Mouse (Mus musculus) kidney, postnatal 0 days (tissue): ENCODE measurements around the gene Olfr457. TPM values are rescaled to one million over a fixed set of nuclear protein-coding genes. Genes with fewer than 3 reads are reported as not detected.
A peak's percentile ranks its signal among the peaks of the same experiment; 100 is the strongest.

Source experiments
- ATAC-seq: fragments of 200-750 bp; cut with Nextera tagmentation; replicated peaks from 2 replicates; pipeline ENCODE4 v1.8.0; 2017; ENCODE audit warnings: low read depth, moderate number of reproducible peaks, moderate TSS enrichment, moderate library complexity; ENCODE audit not compliant: low FRiP score
- DNase-seq: peaks from one replicate; pipeline ENCODE4 v3.0.0-alpha.2; 2016; ENCODE audit warnings: low spot score
- H3K27ac ChIP-seq: fragments of 300-500 bp; sonication (generic); 2 replicates; pipeline ENCODE4 v1.5.1; 2014; ENCODE audit warnings: mild to moderate bottlenecking
- H3K27me3 ChIP-seq: fragments of 300-500 bp; sonication (generic); 2 replicates; pipeline ENCODE4 v1.6.1; 2014; ENCODE audit warnings: low read length, mixed read lengths; ENCODE audit not compliant: insufficient read depth
- H3K36me3 ChIP-seq: fragments of 300-500 bp; sonication (generic); 2 replicates; pipeline ENCODE4 v1.6.1; 2014; ENCODE audit warnings: low read length, mixed read lengths; ENCODE audit not compliant: insufficient read depth
- H3K4me1 ChIP-seq: fragments of 300-500 bp; sonication (generic); replicated peaks from 2 replicates; pipeline ENCODE4 v1.6.1; 2014; ENCODE audit warnings: antibody characterized with exemption, low read length, mixed read lengths; ENCODE audit not compliant: insufficient read depth
- H3K4me2 ChIP-seq: fragments of 300-500 bp; sonication (generic); 2 replicates; pipeline ENCODE4 v1.6.1; 2014; ENCODE audit warnings: mild to moderate bottlenecking, low read length, moderate library complexity, mixed read lengths
- H3K4me3 ChIP-seq: fragments of 300-500 bp; sonication (generic); replicated peaks from 2 replicates; pipeline ENCODE4 v1.5.1; 2014; ENCODE audit warnings: low read depth, low read length
- H3K9ac ChIP-seq: fragments of 300-500 bp; sonication (generic); 2 replicates; pipeline ENCODE4 v1.6.1; 2014; ENCODE audit warnings: low read depth, low read length
- H3K9me3 ChIP-seq: fragments of 300-500 bp; sonication (generic); replicated peaks from 2 replicates; pipeline ENCODE4 v1.6.1; 2016; ENCODE audit warnings: low read length, inconsistent platforms, mixed read lengths
- CTCF ChIP-seq: IDR thresholded peaks from 2 replicates; pipeline ENCODE4 v1.5.1; 2016; ENCODE audit warnings: antibody characterized with exemption, low read depth, mild to moderate bottlenecking, moderate library complexity
- WGBS: fragments of 180-500 bp; shearing (Covaris S2); extraction: QIAGEN DNeasy Blood & Tissue Kit; methylation state at CpG from one replicate; pipeline ENCODE4 v1.1.7; 2014; 5-methylcytosine and 5-hydroxymethylcytosine counted together
- polyA plus RNA-seq: library from polyadenylated mRNA; unstranded; fragments of >200 nt; fragmentation: Nextera tagmentation; extraction: Ambion mirVana; gene quantifications from 2 replicates; pipeline ENCODE4 v1.2.1, GENCODE M21; 2015

Olfr457 gene
- polyA plus RNA-seq, 1 experiment from 2014 or later = not detected

GRCm38 (mm10) chr6:42433554-42433953 is 42.6 kb downstream of the Olfr457 start:
- WGBS = 58% methylated on average over 2 of the region's 2 CpGs
- H3K9me3 ChIP-seq = no peaks in the 10 kb centered on the region
- DNase-seq = peak; percentile 36

GRCm38 (mm10) chr6:42426337-42426736 is 49.8 kb downstream of the Olfr457 start:
- no peak for ATAC-seq
- no peaks in the 10 kb centered on the region for H3K9me3 ChIP-seq
- H3K4me2 ChIP-seq = no peak overlapping the region
- H3K9ac ChIP-seq = no peak overlapping the region
- TF ChIP-seq CTCF = no peak
- no peak for DNase-seq
- H3K27ac ChIP-seq = no peak overlapping the region
- no peaks in the 10 kb centered on the region for H3K36me3 ChIP-seq
- WGBS = 91% methylated on average over 4 of the region's 4 CpGs
- no peak overlapping the region for H3K4me3 ChIP-seq
- no peaks in the 10 kb centered on the region for H3K4me1 ChIP-seq
- H3K27me3 ChIP-seq = no peaks in the 10 kb centered on the region

More at GRCm38 (mm10) chr6:42433554-42433953, 42.6 kb downstream of the Olfr457 start:
- Histone ChIP-seq H3K4me1 (no peaks in the 10 kb centered on the region), H3K9ac (no peak overlapping the region), H3K27ac (no peak overlapping the region), H3K4me2 (no peak overlapping the region), H3K4me3 (no peak overlapping the region), H3K27me3 (no peaks in the 10 kb centered on the region), H3K36me3 (no peaks in the 10 kb centered on the region)
- ATAC-seq = no peak
- peak; percentile 57 for TF ChIP-seq CTCF

- H3K36me3 ChIP-seq = no peaks in the 10 kb centered on the region
- no peak overlapping the region for H3K4me2 ChIP-seq
- TF ChIP-seq CTCF = no peak
- no peaks in the 10 kb centered on the region for H3K27me3 ChIP-seq
- no peak overlapping the region for H3K27ac ChIP-seq
- DNase-seq (no peak), ATAC-seq (no peak)
- H3K9me3 ChIP-seq = no peaks in the 10 kb centered on the region
- H3K9ac ChIP-seq = no peak overlapping the region
- no peaks in the 10 kb centered on the region for H3K4me1 ChIP-seq
- no peak overlapping the region for H3K4me3 ChIP-seq
- WGBS = 90% methylated on average over 3 of the region's 3 CpGs
Observed at GRCm38 (mm10) chr6:42424472-42424871, 51.7 kb downstream of the Olfr457 start.

GRCm38 (mm10) chr6:42421439-42421838 is 54.7 kb downstream of the Olfr457 start:
- no peak for TF ChIP-seq CTCF
- H3K9me3 ChIP-seq = no peaks in the 10 kb centered on the region
- H3K36me3 ChIP-seq = no peaks in the 10 kb centered on the region
- no peaks in the 10 kb centered on the region for H3K27me3 ChIP-seq
- no peaks in the 10 kb centered on the region for H3K4me1 ChIP-seq
- H3K9ac ChIP-seq = no peak overlapping the region
- no peak for DNase-seq
- WGBS = 76% methylated on average over 2 of the region's 2 CpGs
- H3K4me2 ChIP-seq = no peak overlapping the region
- no peak for ATAC-seq
- no peak overlapping the region for H3K27ac ChIP-seq
- no peak overlapping the region for H3K4me3 ChIP-seq

- WGBS = 92% methylated on average over 2 of the region's 2 CpGs
- no peak overlapping the region for H3K4me3 ChIP-seq
- no peak overlapping the region for H3K27ac ChIP-seq
- H3K9ac ChIP-seq = no peak overlapping the region
- ATAC-seq (no peak), DNase-seq (no peak)
- H3K27me3 ChIP-seq = no peaks in the 10 kb centered on the region
- H3K4me1 ChIP-seq = no peaks in the 10 kb centered on the region
- H3K9me3 ChIP-seq = no peaks in the 10 kb centered on the region
- H3K36me3 ChIP-seq = no peaks in the 10 kb centered on the region
- H3K4me2 ChIP-seq = no peak overlapping the region
- no peak for TF ChIP-seq CTCF
Observed at GRCm38 (mm10) chr6:42419443-42419842, 56.7 kb downstream of the Olfr457 start.

Other genes with a start within 250 kb of the Olfr457 start
- gene Gstk1, start 230.4 kb downstream of the Olfr457 start, polyA plus RNA-seq = 37.8 and 39.3 TPM in 2 replicates
- 7.0 and 7.1 TPM in 2 replicates for gene Tmem139, start 214.4 kb downstream of the Olfr457 start, polyA plus RNA-seq
- 38.2 and 42.0 TPM in 2 replicates for gene Casp2, start 211.3 kb downstream of the Olfr457 start, polyA plus RNA-seq
- 0.29 TPM in 1 of 2 replicates, not detected in the other for gene Clcn1, start 189.7 kb downstream of the Olfr457 start, polyA plus RNA-seq
- 0.05 TPM in 1 of 2 replicates, not detected in the other for gene Fam131b, start 151.7 kb downstream of the Olfr457 start, polyA plus RNA-seq
- 92.9 and 103 TPM in 2 replicates for gene Zyx, start 126.7 kb downstream of the Olfr457 start, polyA plus RNA-seq
- gene Epha1, start 103.1 kb downstream of the Olfr457 start, polyA plus RNA-seq = 6.6 and 6.9 TPM in 2 replicates
- not detected in 2 replicates for gene Tas2r143, start 76.1 kb downstream of the Olfr457 start, polyA plus RNA-seq
- not detected in 2 replicates for gene Tas2r135, start 70.9 kb downstream of the Olfr457 start, polyA plus RNA-seq
- gene Tas2r126, start 41.8 kb downstream of the Olfr457 start, polyA plus RNA-seq = not detected in 2 replicates
- gene Olfr458, start 11.1 kb downstream of the Olfr457 start, polyA plus RNA-seq = 0.12 TPM in 1 of 2 replicates, not detected in the other
- not detected in 2 replicates for gene Olfr456, start 10.9 kb upstream of the Olfr457 start, polyA plus RNA-seq
- gene Olfr455, start 71.3 kb upstream of the Olfr457 start, polyA plus RNA-seq = not detected in 2 replicates
- gene Tcaf3, start 121.4 kb upstream of the Olfr457 start, polyA plus RNA-seq = not detected in 2 replicates
- 3.0 and 3.2 TPM in 2 replicates for gene Tcaf2, start 168.9 kb upstream of the Olfr457 start, polyA plus RNA-seq
- gene Tcaf1, start 233.8 kb upstream of the Olfr457 start, polyA plus RNA-seq = 59.6 and 63.4 TPM in 2 replicates